Mouse (Mus musculus) erythroblast, embryonic 14.5 days (primary cell): ENCODE data around the gene Gm21962.

Experiments used
- GATA1 ChIP-seq: IDR thresholded peaks from 2 replicates; pipeline ENCODE4 v1.6.1; 2012; ENCODE audit warnings: low read length, inconsistent platforms, mixed read lengths
- TAL1 ChIP-seq: IDR thresholded peaks from 3 replicates; pipeline ENCODE4 v1.6.1; 2012; ENCODE audit warnings: low read length, inconsistent platforms, mixed read lengths

DNA sequence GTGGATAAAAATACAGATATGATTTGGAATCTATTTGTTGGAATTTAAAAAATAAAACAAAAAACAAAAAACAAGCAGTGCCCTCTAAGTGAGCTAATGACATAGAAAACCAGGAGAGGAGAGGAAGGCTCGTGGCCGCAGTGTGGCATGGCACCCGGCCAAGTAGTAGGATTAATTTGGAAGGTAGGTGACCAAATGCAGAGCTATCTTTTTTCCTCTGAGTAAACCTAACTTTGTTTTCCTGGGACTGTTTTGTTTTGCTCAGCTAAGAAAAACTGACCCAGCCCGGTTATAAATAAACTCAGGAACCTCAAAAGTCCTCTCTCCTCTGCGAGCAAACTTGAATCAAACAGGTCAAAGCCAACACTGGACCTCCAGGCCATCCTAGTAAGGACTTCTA, 46.3 kb upstream of the Gm21962 start:
- TF ChIP-seq GATA1 = no peak
- no peak for TF ChIP-seq TAL1
